1 mouse cellular context compared by ENCODE assay signal in the genomic region with DNA sequence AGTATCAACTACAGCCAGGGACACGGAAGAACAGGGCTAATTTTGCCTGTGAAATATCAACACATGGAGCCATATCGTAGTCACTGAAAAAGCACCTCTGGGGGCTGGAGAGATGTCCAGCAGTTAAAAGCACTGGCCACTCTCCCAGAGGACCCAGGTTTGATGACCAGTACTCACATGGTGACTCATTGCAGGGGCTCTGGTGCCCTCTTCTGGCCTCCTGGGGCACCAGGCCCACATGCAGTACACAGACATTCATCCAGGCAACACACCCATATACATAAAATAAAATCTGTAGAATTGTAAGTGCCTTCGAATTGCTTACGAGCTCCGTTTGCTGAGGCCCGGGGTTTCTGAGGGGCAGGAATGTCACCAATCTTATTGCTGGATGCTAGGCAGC.
TF ChIP-seq lines count a peak whose summit lies in the region.

No protein-coding gene starts in this region.

TF ChIP-seq in CH12.LX, 34 proteins besides CTCF, POLR2A, EP300 and RAD21 (continued from another document):
- TF ChIP-seq CHD1 (IDR thresholded peaks at IDR 0.05; ENCODE audit: low read depth, low read length), result no peak
- no peak for TF ChIP-seq UBTF (IDR thresholded peaks at IDR 0.05; ENCODE audit: low read depth, low read length)
- no peak for TF ChIP-seq BHLHE40 (IDR thresholded peaks at IDR 0.05; ENCODE audit: low read depth, low read length)
- no peak for TF ChIP-seq ZMIZ1 (IDR thresholded peaks at IDR 0.05; ENCODE audit: low read depth, low read length)
- no peak for TF ChIP-seq TCF12 (IDR thresholded peaks at IDR 0.05; ENCODE audit: low read depth, low read length)
- TF ChIP-seq HCFC1 (IDR thresholded peaks at IDR 0.05; ENCODE audit: low read depth, low read length), result no peak
- TF ChIP-seq NRF1 (IDR thresholded peaks at IDR 0.05; ENCODE audit: low read depth, low read length), result no peak
- no peak for TF ChIP-seq TBP (conservative IDR thresholded peaks at IDR 0.05; ENCODE audit: low read depth, low read length)
- TF ChIP-seq MAZ (IDR thresholded peaks at IDR 0.05; ENCODE audit: low read depth, low read length), result no peak
TF ChIP-seq in CH12.LX: peak in this region for 0.
